Mouse (Mus musculus) E14TG2a.4 (cell line): ENCODE results near the gene Tecr.

Experiments
- CTCF ChIP-seq: conservative IDR thresholded peaks from 2 replicates; pipeline ENCODE4 v1.5.1; 2014; ENCODE audit warnings: low read length
- NANOG ChIP-seq: IDR thresholded peaks from 2 replicates; pipeline ENCODE4 v1.6.1; 2014; ENCODE audit warnings: borderline replicate concordance, low read length, mixed read lengths

GRCm38 (mm10) chr8:83569165-83569564, 38.6 kb downstream of the Tecr start:
- TF ChIP-seq CTCF (no peak), NANOG (no peak)
